Mouse (Mus musculus) lung, embryonic 15.5 days (tissue): Measurements from ENCODE around the gene Arhgef12. TPM values are rescaled to one million over a fixed set of nuclear protein-coding genes. Genes with fewer than 3 reads are reported as not detected.

Source experiments
- ATAC-seq: fragments of 200-750 bp; cut with Nextera tagmentation; 2 replicates; pipeline ENCODE4 v1.8.0; 2017; ENCODE audit warnings: moderate number of reproducible peaks, borderline replicate concordance; ENCODE audit not compliant: low FRiP score, low TSS enrichment; ENCODE audit errors: extremely low read depth
- H3K27ac ChIP-seq: fragments of 300-500 bp; sonication (generic); 2 replicates; pipeline ENCODE4 v1.5.1; 2015; ENCODE audit warnings: moderate library complexity, mild to moderate bottlenecking, inconsistent platforms
- H3K27me3 ChIP-seq: fragments of 300-500 bp; sonication (generic); 2 replicates; pipeline ENCODE4 v1.6.1; 2015; ENCODE audit warnings: inconsistent platforms
- H3K36me3 ChIP-seq: fragments of 300-500 bp; sonication (generic); 2 replicates; pipeline ENCODE4 v1.6.1; 2015; ENCODE audit warnings: inconsistent platforms
- H3K4me1 ChIP-seq: fragments of 300-500 bp; sonication (generic); 2 replicates; pipeline ENCODE4 v1.6.1; 2015; ENCODE audit warnings: inconsistent platforms
- H3K4me2 ChIP-seq: fragments of 300-500 bp; sonication (generic); 2 replicates; pipeline ENCODE4 v1.6.1; 2015; ENCODE audit warnings: inconsistent platforms, mild to moderate bottlenecking, moderate library complexity
- H3K4me3 ChIP-seq: fragments of 300-500 bp; sonication (generic); 2 replicates; pipeline ENCODE4 v1.5.1; 2015; ENCODE audit warnings: mild to moderate bottlenecking, inconsistent platforms
- H3K9ac ChIP-seq: fragments of 300-500 bp; sonication (generic); 2 replicates; pipeline ENCODE4 v1.6.1; 2015; ENCODE audit warnings: inconsistent platforms
- H3K9me3 ChIP-seq: fragments of 300-500 bp; sonication (generic); 2 replicates; pipeline ENCODE4 v1.6.1; 2016; ENCODE audit warnings: inconsistent platforms
- whole genome bisulfite sequencing: fragments of 180-500 bp; shearing (Covaris S2); methylation state at CpG from one replicate; pipeline ENCODE4 v1.1.7; 2015; 5-methylcytosine and 5-hydroxymethylcytosine counted together
- polyA plus RNA-seq: library from polyadenylated mRNA; unstranded; fragments of >200 nt; fragmentation: Nextera tagmentation; extraction: Ambion mirVana; gene quantifications from 2 replicates; pipeline ENCODE4 v1.2.1, GENCODE M21; 2015

Arhgef12 gene
- polyA plus RNA-seq, 1 experiment from 2014 or later, result 14.3 TPM

- Histone ChIP-seq H3K4me2 (no peak overlapping the region), H3K27ac (no peak overlapping the region), H3K4me3 (no peak overlapping the region), H3K9me3 (no peaks in the 10 kb centered on the region), H3K9ac (no peak overlapping the region), H3K27me3 (no peaks in the 10 kb centered on the region), H3K4me1 (peaks cover 12% of the 10 kb centered on the region), H3K36me3 (no peaks in the 10 kb centered on the region)
- no peak for ATAC-seq
Observed at GRCm38 (mm10) chr9:43096337-43096736, 10.7 kb downstream of the Arhgef12 start.

GRCm38 (mm10) chr9:43094828-43095227 is 12.2 kb downstream of the Arhgef12 start:
- H3K9ac ChIP-seq, result no peak overlapping the region
- no peak for ATAC-seq
- H3K4me3 ChIP-seq, result no peak overlapping the region
- H3K9me3 ChIP-seq, result no peaks in the 10 kb centered on the region
- H3K27me3 ChIP-seq, result no peaks in the 10 kb centered on the region
- H3K4me2 ChIP-seq, result no peak overlapping the region
- 88% methylated on average over 4 of the region's 4 CpGs for WGBS
- H3K36me3 ChIP-seq, result no peaks in the 10 kb centered on the region
- H3K4me1 ChIP-seq, result peaks cover 14% of the 10 kb centered on the region
- H3K27ac ChIP-seq, result no peak overlapping the region

- H3K4me3 ChIP-seq, result no peak overlapping the region
- H3K9ac ChIP-seq, result no peak overlapping the region
- no peak overlapping the region for H3K27ac ChIP-seq
- WGBS, result 55% methylated on average over 3 of the region's 3 CpGs
- H3K9me3 ChIP-seq, result no peaks in the 10 kb centered on the region
- no peaks in the 10 kb centered on the region for H3K36me3 ChIP-seq
- H3K4me1 ChIP-seq, result peaks cover 11% of the 10 kb centered on the region
- H3K27me3 ChIP-seq, result no peaks in the 10 kb centered on the region
- H3K4me2 ChIP-seq, result no peak overlapping the region
- ATAC-seq, result no peak
Observed at GRCm38 (mm10) chr9:43093803-43094202, 13.2 kb downstream of the Arhgef12 start.

- Histone ChIP-seq H3K4me1 (peaks cover 38% of the 10 kb centered on the region), H3K27ac (peak overlapping the region; percentile 49), H3K27me3 (no peaks in the 10 kb centered on the region), H3K36me3 (no peaks in the 10 kb centered on the region), H3K9ac (no peak overlapping the region), H3K4me3 (no peak overlapping the region), H3K9me3 (no peaks in the 10 kb centered on the region), H3K4me2 (no peak overlapping the region)
- 51% methylated on average over 1 of the region's 1 CpGs for WGBS
- ATAC-seq, result no peak
Observed at GRCm38 (mm10) chr9:43085686-43086285, 21.3 kb downstream of the Arhgef12 start.

GRCm38 (mm10) chr9:43084496-43085362 is 22.3 kb downstream of the Arhgef12 start:
- ATAC-seq, result no peak; the same call in 1 of the 2 replicates
- Histone ChIP-seq H3K9ac (no peak overlapping the region), H3K4me3 (no peak overlapping the region), H3K9me3 (no peaks in the 10 kb centered on the region), H3K4me2 (no peak overlapping the region), H3K27ac (peak overlapping the region; percentile 51), H3K36me3 (no peaks in the 10 kb centered on the region), H3K4me1 (peaks cover 44% of the 10 kb centered on the region), H3K27me3 (no peaks in the 10 kb centered on the region)
- 43% methylated on average over 7 of the region's 7 CpGs for WGBS

- no peak for ATAC-seq
Observed at GRCm38 (mm10) chr9:43083441-43084055, 23.5 kb downstream of the Arhgef12 start.

GRCm38 (mm10) chr9:43078711-43079110 is 28.3 kb downstream of the Arhgef12 start:
- Histone ChIP-seq H3K27me3 (no peaks in the 10 kb centered on the region), H3K4me3 (no peak overlapping the region), H3K9ac (no peak overlapping the region), H3K4me2 (no peak overlapping the region), H3K36me3 (no peaks in the 10 kb centered on the region), H3K4me1 (peaks cover 34% of the 10 kb centered on the region), H3K9me3 (no peaks in the 10 kb centered on the region), H3K27ac (no peak overlapping the region)
- ATAC-seq, result no peak
- WGBS, result 83% methylated on average over 3 of the region's 3 CpGs

More at GRCm38 (mm10) chr9:43083441-43084055, 23.5 kb downstream of the Arhgef12 start:
- H3K9ac ChIP-seq, result no peak overlapping the region
- peaks cover 44% of the 10 kb centered on the region for H3K4me1 ChIP-seq
- no peak overlapping the region for H3K4me2 ChIP-seq
- no peak overlapping the region for H3K4me3 ChIP-seq
- H3K9me3 ChIP-seq, result no peaks in the 10 kb centered on the region
- 56% methylated on average over 7 of the region's 7 CpGs for WGBS
- no peaks in the 10 kb centered on the region for H3K36me3 ChIP-seq
- H3K27me3 ChIP-seq, result no peaks in the 10 kb centered on the region
- no peak overlapping the region for H3K27ac ChIP-seq

- no peak for ATAC-seq
- Histone ChIP-seq H3K4me2 (no peak overlapping the region), H3K36me3 (no peaks in the 10 kb centered on the region), H3K4me3 (no peak overlapping the region), H3K27me3 (no peaks in the 10 kb centered on the region), H3K9me3 (no peaks in the 10 kb centered on the region), H3K4me1 (peaks cover 18% of the 10 kb centered on the region), H3K27ac (no peak overlapping the region), H3K9ac (no peak overlapping the region)
- 64% methylated on average over 7 of the region's 7 CpGs for WGBS
Observed at GRCm38 (mm10) chr9:43076163-43076562, 30.9 kb downstream of the Arhgef12 start.

- Histone ChIP-seq H3K9ac (no peak overlapping the region), H3K27ac (no peak overlapping the region), H3K9me3 (no peaks in the 10 kb centered on the region), H3K4me2 (no peak overlapping the region), H3K36me3 (no peaks in the 10 kb centered on the region), H3K4me3 (no peak overlapping the region), H3K4me1 (peaks cover 9% of the 10 kb centered on the region), H3K27me3 (no peaks in the 10 kb centered on the region)
- no peak for ATAC-seq
- WGBS, result 89% methylated on average over 1 of the region's 1 CpGs
Observed at GRCm38 (mm10) chr9:43074611-43075010, 32.4 kb downstream of the Arhgef12 start.

GRCm38 (mm10) chr9:43071741-43072140 is 35.3 kb downstream of the Arhgef12 start:
- H3K4me3 ChIP-seq, result no peak overlapping the region
- H3K9me3 ChIP-seq, result no peaks in the 10 kb centered on the region
- no peak overlapping the region for H3K27ac ChIP-seq
- no peaks in the 10 kb centered on the region for H3K36me3 ChIP-seq
- H3K9ac ChIP-seq, result no peak overlapping the region
- no peak overlapping the region for H3K4me2 ChIP-seq
- H3K4me1 ChIP-seq, result peaks cover 24% of the 10 kb centered on the region
- H3K27me3 ChIP-seq, result no peaks in the 10 kb centered on the region
- no peak for ATAC-seq
- WGBS, result 50% methylated on average over 2 of the region's 2 CpGs

GRCm38 (mm10) chr9:43071176-43071575 is 35.9 kb downstream of the Arhgef12 start:
- Histone ChIP-seq H3K4me3 (no peak overlapping the region), H3K9ac (no peak overlapping the region), H3K27ac (no peak overlapping the region), H3K27me3 (no peaks in the 10 kb centered on the region), H3K36me3 (no peaks in the 10 kb centered on the region), H3K4me2 (no peak overlapping the region), H3K4me1 (peaks cover 23% of the 10 kb centered on the region), H3K9me3 (no peaks in the 10 kb centered on the region)
- WGBS, result 37% methylated on average over 3 of the region's 4 CpGs
- no peak for ATAC-seq

- no peaks in the 10 kb centered on the region for H3K36me3 ChIP-seq
- no peak overlapping the region for H3K9ac ChIP-seq
- no peak for ATAC-seq
- H3K27me3 ChIP-seq, result no peaks in the 10 kb centered on the region
- 68% methylated on average over 4 of the region's 4 CpGs for WGBS
- H3K4me1 ChIP-seq, result peaks cover 23% of the 10 kb centered on the region
- H3K9me3 ChIP-seq, result no peaks in the 10 kb centered on the region
- no peak overlapping the region for H3K4me3 ChIP-seq
- no peak overlapping the region for H3K27ac ChIP-seq
- no peak overlapping the region for H3K4me2 ChIP-seq
Observed at GRCm38 (mm10) chr9:43070566-43070965, 36.5 kb downstream of the Arhgef12 start.
